Comparison of ENCODE assay signal across 25 mouse cellular contexts in genomic region chr1:87200811-87201210, GRCm38 (mm10). TPM values are rescaled to one million over a fixed set of nuclear protein-coding genes. Genes with fewer than 3 reads are reported as not detected.
"Had no signal": no experiment of that assay in that cellular context is flagged by ENCODE, and none has a peak within 500 bp of the region (broad histone marks: within the 10 kb centered on the region; RNA-seq: fewer than 3 reads in every experiment).

No protein-coding gene starts in this region.

- H3K4me1 ChIP-seq: liver, embryonic 15.5 days; midbrain, embryonic 15.5 days; neural tube, embryonic 13.5 days; neural tube, embryonic 15.5 days had no signal

- H3K36me3 ChIP-seq: liver, embryonic 15.5 days; lung, embryonic 15.5 days; midbrain, embryonic 13.5 days; midbrain, embryonic 15.5 days; neural tube, embryonic 13.5 days; neural tube, embryonic 15.5 days had no signal

- H3K9ac ChIP-seq: liver, embryonic 15.5 days; liver, postnatal 0 days; lung, embryonic 15.5 days; midbrain, embryonic 13.5 days; midbrain, embryonic 15.5 days; neural tube, embryonic 13.5 days; neural tube, embryonic 15.5 days had no signal

- H3K4me2 ChIP-seq: liver, embryonic 15.5 days; lung, embryonic 15.5 days; midbrain, embryonic 11.5 days; midbrain, embryonic 13.5 days; midbrain, embryonic 15.5 days; neural tube, embryonic 13.5 days; neural tube, embryonic 15.5 days had no signal

- H3K27ac ChIP-seq: liver, embryonic 15.5 days; lung, embryonic 15.5 days; midbrain, embryonic 13.5 days; midbrain, embryonic 15.5 days; neural tube, embryonic 13.5 days; neural tube, embryonic 15.5 days had no signal

- ATAC-seq: liver, postnatal 0 days; midbrain, embryonic 13.5 days; midbrain, embryonic 15.5 days had no signal

- DNase-seq: liver, postnatal 0 days; lung, adult 2 months; lung, postnatal 10 days; retina, postnatal 1 day; right cerebral cortex, adult 18-20 months; right cerebral cortex, postnatal 25 days; right cerebral cortex, postnatal 4 days; spleen, adult 18-20 months; thymus, adult 18-20 months; thymus, postnatal 14 days; thymus, postnatal 36 days had no signal

- H3K4me3 ChIP-seq: liver, embryonic 15.5 days; lung, embryonic 15.5 days; megakaryocyte, embryonic 14.5 days; midbrain, embryonic 13.5 days; midbrain, embryonic 15.5 days; neural tube, embryonic 13.5 days; neural tube, embryonic 15.5 days had no signal

- H3K9me3 ChIP-seq: liver, embryonic 15.5 days; lung, embryonic 15.5 days; midbrain, embryonic 13.5 days; midbrain, embryonic 15.5 days; neural tube, embryonic 13.5 days; neural tube, embryonic 15.5 days had no signal

RNA-seq across cellular contexts. Expression of gene Chrng, which starts 3.6 kb away (rescaled TPM):
- total RNA-seq: megakaryocyte progenitor cell, adult 5-6 weeks; monocyte, adult 5-6 weeks had no signal
- polyA plus RNA-seq: liver, postnatal 0 days; midbrain, embryonic 11.5 days; midbrain, embryonic 13.5 days; midbrain, embryonic 15.5 days; midbrain, postnatal 0 days; small intestine, adult 2 months; stomach, embryonic 14.5 days had no signal

RNA-seq across cellular contexts. Expression of gene Chrnd, which starts 10.4 kb away (rescaled TPM):
- total RNA-seq: megakaryocyte progenitor cell, adult 5-6 weeks; midbrain, postnatal 0 days; monocyte, adult 5-6 weeks had no signal
- polyA plus RNA-seq: liver, postnatal 0 days; midbrain, embryonic 11.5 days; midbrain, embryonic 13.5 days; midbrain, embryonic 15.5 days; midbrain, postnatal 0 days; stomach, embryonic 14.5 days had no signal

RNA-seq across cellular contexts. Expression of gene Prss56, which starts 17.7 kb away (rescaled TPM):
- total RNA-seq: megakaryocyte progenitor cell, adult 5-6 weeks; midbrain, postnatal 0 days; monocyte, adult 5-6 weeks had no signal
- polyA plus RNA-seq: liver, embryonic 15.5 days; liver, postnatal 0 days; lung, adult 2 months; lung, embryonic 15.5 days; midbrain, embryonic 11.5 days; midbrain, embryonic 13.5 days; midbrain, embryonic 15.5 days; midbrain, postnatal 0 days; small intestine, adult 2 months; stomach, embryonic 16.5 days had no signal

RNA-seq across cellular contexts. Expression of gene Ecel1, which starts 44.5 kb away (rescaled TPM):
- total RNA-seq: megakaryocyte progenitor cell, adult 5-6 weeks; monocyte, adult 5-6 weeks had no signal
- polyA plus RNA-seq: liver, embryonic 15.5 days; lung, adult 2 months had no signal
